Mouse (Mus musculus): Measurements from ENCODE around the gene Gm20388.
A peak's percentile ranks its signal among the peaks of the same experiment; 100 is the strongest.

- no peak for TF ChIP-seq CTCF (IDR thresholded peaks at IDR 0.05; ENCODE audit: low read depth, low read length)
- no peak for TF ChIP-seq GATA1 (IDR thresholded peaks at IDR 0.05; ENCODE audit: borderline replicate concordance, low read length)
- TF ChIP-seq TAL1 (conservative IDR thresholded peaks at IDR 0.05; ENCODE audit: low read depth, low read length), result no peak
- 0 out of 2 replicates have a peak, but pooled peaks have one; percentile 81 for TF ChIP-seq POLR2AphosphoS5 (IDR thresholded peaks at IDR 0.05; ENCODE audit: insufficient replicate concordance, low read depth, low read length)
These were observed 2432.2 kb downstream of the Gm20388 start for GRCm38 (mm10) chr8:122342806-122343209.

Measured in G1E (cell line).